Mouse (Mus musculus) left cerebral cortex, adult 2 months (tissue): ENCODE measurements around the gene Tmem269. TPM values are rescaled to one million over a fixed set of nuclear protein-coding genes. Genes with fewer than 3 reads are reported as not detected.

Experiments
- DNase-seq, 2 experiments: peaks; one replicate each; pipeline ENCODE4 v3.0.0; 2021 to 2022; ENCODE audit warnings: low spot score in 2 of 2, mixed read lengths in 1 of 2; ENCODE audit errors: extremely low spot score in 1 of 2
- H3K27ac ChIP-seq: fragments of 200-600 bp; 2 replicates; pipeline ENCODE4 v1.8.1; 2022
- H3K4me3 ChIP-seq: fragments of 200-600 bp; 2 replicates; pipeline ENCODE4 v1.8.1; 2022
- CTCF ChIP-seq: fragments of 200-600 bp; IDR thresholded peaks from 2 replicates; pipeline ENCODE4 v1.8.1; 2022; ENCODE audit warnings: antibody characterized with exemption, mild to moderate bottlenecking, moderate library complexity
- intact Hi-C: fragments of 180-260 bp; cut with DNase I; formaldehyde crosslinking; loops from one replicate; pipeline ENCODE4 v1.15.1; 2025
- total RNA-seq, 2 experiments: library from RNA; stranded (reverse); gene quantifications; 2 replicates each; pipeline ENCODE4 v1.2.3; 2021

Gene Tmem269
- total RNA-seq, 2 experiments from 2014 or later, result 0.44 to 0.57 TPM

DNA sequence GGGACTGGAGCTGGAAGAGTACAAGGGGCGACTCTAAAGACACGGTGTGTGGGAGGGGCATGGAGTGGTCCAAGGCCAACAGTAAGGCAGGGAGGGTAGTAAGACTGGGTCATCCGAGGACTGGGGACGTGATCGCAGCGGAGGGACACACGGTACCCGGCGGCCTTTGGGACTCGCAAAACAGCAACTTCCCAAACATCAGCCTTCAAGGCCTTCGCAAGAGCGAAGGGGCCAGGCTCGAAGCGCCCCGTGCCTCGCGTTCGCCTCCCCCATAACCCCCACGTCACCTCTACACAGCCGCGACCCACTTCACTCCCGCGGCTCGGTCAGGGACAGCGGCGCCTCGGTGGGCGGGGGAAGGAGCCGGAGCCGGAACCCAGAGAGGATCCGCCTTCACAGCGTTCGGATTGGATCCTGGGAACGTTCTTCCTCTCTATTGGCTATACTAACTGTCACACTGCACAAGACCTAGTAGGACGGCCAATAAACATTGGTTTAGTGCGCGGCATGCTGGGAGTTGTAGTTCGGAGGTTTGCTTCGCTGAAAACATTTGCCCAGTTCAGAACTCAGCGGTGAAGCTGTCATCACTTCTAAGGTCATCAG, 44.1 kb downstream of the Tmem269 start, which contains the start of gene Zfp691:
Gene Zfp691 (minus strand): TSS at position 345 of the 603 bp plus-strand sequence.
- no peak for TF ChIP-seq CTCF
- peak; percentile 92 to 94 for DNase-seq
- peak within 1 kb of the TSS; percentile 86 for H3K4me3 ChIP-seq
- peak within 1 kb of the TSS; percentile 84 for H3K27ac ChIP-seq
- intact Hi-C loops, result loop anchor here (1.0 to 10.0 kb wide), 2 partner anchors 30 to 549 kb away; partner anchors contain the start of genes Cfap57 and Ebna1bp2

DNA sequence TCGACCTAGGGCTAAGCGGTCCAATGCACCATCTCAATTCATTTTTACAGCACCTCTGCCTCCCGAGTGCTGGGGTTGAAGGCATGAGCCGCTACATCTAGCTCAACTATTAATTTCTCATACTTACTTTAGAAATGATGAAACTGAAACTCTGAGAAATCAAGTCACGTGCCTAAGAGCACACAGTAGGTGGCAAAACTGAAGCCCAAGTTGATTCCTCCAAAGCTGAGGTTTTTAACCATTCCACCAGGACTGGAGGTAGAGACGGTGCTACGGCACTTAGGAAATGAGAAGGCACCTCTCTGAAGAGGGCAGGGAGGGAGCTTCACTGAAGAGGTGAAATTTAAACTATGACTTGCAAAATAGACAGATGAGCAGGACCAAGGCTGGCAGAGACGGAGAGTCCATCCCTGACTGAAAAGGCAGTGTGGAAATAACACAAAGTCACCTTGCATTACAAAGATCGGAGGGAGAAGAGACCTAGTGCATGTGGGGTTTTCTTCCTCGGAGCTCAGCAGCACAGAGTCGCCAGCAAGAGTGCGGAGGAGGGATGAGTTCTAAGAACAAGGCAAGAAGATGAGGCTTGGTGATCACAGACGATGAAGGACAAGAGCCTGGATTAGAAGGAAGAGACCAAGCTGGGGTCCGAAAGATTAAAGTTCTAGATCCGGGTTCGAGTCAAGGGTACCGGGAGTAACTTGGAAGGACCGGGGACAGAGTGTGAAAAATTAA, 44.9 kb downstream of the Tmem269 start:
- Histone ChIP-seq H3K4me3 (peak overlapping the region; percentile 86), H3K27ac (peak overlapping the region; percentile 84)
- intact Hi-C loops, result loop anchor here (10.0 kb wide), 1 partner anchor 548 kb away; the partner anchor contains the start of genes Cfap57 and Ebna1bp2
- DNase-seq, result peak in 1 of 2 experiments; percentile 27
- no peak for TF ChIP-seq CTCF

DNA sequence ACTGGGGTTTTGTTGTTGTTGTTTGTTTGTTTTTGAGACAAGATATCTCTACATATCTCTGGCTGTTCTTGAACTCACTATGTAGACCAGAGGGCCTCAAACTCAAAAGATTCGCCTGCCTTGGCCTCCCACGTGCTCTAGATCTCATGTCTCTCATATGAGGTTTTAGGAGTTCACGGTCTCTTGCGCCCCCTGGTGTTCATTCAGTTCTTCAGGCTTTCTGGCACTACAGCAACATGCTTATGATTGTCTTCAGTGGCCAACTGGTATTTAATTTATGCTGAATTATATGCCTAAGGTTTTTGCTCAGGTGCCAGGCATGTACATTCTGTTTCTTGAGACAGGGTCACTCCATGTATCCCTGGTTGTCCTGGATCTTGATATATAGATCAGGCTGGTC, 50.4 kb downstream of the Tmem269 start:
- TF ChIP-seq CTCF, result peak; percentile 91
- Histone ChIP-seq H3K27ac (no peak overlapping the region), H3K4me3 (no peak overlapping the region)
- intact Hi-C loops, result loop anchor here (1.0 kb wide), 1 partner anchor 162 kb away; no protein-coding TSS in a partner anchor
- DNase-seq, result peak; percentile 80 to 83

DNA sequence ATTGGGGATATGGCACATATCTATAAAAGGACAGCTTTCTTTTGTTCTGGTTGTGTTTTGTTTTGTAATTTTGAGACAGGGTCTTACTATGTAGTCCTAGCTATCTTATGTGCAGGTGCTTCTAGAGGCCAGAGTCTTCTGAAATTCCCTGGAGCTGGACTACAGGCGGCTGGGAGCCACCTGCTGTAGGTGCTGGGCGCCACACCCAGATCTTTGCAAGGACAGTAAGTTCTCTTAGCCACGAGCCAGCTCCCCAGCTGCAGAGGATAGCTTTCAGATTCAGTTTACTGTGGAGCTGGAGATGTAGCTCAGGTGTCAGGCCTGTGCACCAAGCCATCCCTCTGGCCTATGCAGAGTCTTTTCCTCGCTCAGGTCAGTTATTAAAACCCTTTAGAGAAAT, 50.9 kb downstream of the Tmem269 start:
- intact Hi-C loops, result loop anchor here (1.0 kb wide), 1 partner anchor 162 kb away; no protein-coding TSS in a partner anchor
- Histone ChIP-seq H3K27ac (no peak overlapping the region), H3K4me3 (no peak overlapping the region)
- no peak for TF ChIP-seq CTCF
- DNase-seq, result no peak

DNA sequence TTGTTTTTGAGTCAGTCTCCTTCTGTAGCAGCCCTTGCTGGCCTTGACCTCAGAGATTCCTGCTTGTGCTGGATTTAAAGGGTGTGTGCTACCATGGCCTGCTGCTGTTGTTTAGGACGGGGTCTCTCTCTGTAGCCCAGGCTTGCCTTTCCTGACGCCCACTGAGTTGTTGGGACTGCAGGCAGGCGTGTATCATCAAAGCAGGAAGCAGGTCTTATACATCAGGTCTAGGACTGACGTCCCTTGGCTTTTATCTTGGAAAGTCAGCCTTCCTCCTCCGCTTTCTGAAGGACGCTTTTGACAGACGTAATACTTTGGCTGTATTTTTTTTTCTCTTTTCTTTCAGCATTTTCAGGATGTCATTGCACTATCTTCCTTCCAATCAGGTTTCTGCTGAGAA, 52.1 kb downstream of the Tmem269 start:
- H3K27ac ChIP-seq, result no peak overlapping the region
- no peak overlapping the region for H3K4me3 ChIP-seq
- intact Hi-C loops, result no loop called here
- TF ChIP-seq CTCF, result no peak
- DNase-seq, result no peak

DNA sequence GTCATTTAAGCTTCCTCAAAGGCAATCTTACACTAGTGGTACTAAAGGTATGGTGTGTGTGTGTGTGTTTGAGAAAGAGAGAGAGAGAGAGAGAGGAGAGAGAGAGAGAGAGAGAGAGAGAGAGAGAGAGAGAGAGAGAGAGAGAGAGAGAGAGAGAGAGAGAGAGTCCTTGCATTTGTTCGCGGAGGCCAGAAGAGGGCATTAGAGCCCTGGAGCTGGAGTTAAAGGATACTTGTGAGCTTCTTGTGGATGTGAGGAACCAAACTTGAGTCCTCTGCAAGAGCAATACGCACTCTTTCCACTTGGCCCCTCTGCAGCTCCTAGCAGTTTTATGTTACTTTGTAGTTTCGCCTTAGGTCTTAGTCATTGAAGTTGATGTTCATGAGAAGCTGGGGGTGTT, 55.0 kb downstream of the Tmem269 start:
- no peak overlapping the region for H3K4me3 ChIP-seq
- intact Hi-C loops, result no loop called here
- DNase-seq, result no peak
- TF ChIP-seq CTCF, result peak; percentile 3; the same call in 1 of the 2 replicates
- no peak overlapping the region for H3K27ac ChIP-seq

DNA sequence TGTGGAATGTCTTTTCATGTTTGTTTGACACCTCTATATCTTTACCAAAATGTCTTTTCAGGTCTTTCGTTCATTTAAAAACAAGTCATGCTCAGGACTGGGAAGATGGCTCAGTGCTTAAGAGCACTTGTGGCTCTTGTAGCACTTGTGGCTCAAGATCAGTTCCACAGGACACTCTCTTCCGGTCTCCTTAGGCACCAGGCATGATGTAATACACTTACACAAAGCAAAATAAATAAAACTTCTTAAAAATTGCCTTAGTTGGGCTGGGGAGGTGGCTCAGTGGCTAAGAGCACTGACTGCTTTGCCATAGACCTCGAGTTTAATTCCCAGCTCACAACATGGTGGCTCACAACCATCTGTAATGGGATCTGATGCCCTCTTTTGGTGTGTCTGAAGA, 56.7 kb downstream of the Tmem269 start:
- no peak for TF ChIP-seq CTCF
- DNase-seq, result no peak
- H3K4me3 ChIP-seq, result no peak overlapping the region
- intact Hi-C loops, result no loop called here
- H3K27ac ChIP-seq, result no peak overlapping the region

DNA sequence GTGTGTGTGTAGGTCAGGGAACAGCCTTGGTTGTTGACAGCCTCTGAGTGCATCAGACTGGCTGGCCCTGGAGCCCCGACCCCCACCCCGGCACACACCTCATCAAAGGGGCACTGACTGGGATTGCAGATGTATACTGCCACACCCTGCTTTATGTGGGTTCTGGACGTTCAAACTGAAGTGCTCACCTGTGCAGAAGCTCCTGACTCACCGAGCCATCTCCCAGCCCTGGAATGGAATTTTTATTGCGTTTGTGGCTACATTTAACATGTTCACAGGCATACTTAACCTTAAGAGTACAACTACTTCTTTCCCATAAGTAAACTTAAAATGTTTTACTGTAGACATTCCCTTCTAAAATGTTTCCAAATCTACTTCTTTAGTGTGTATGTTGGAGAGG, 60.1 kb downstream of the Tmem269 start:
- no peak for DNase-seq
- no peak for TF ChIP-seq CTCF
- intact Hi-C loops, result no loop called here
- Histone ChIP-seq H3K4me3 (no peak overlapping the region), H3K27ac (no peak overlapping the region)

DNA sequence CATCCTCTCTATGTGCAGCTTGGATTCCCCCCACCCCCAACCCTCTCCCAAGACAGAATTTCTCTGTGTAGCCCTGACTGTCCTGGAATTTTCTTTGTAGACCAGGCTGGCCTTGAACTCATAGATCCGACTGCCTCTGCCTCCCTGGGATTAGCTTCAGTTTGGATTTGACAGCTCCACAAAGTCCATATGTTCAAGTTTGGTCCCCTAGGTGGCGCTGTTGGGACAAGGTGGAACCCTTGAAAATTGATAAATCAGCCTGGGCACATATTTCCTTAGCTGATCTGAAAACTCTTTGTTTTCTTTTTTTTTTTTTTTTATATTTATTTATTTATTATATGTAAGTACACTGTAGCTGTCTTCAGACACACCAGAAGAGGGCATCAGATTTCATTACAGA, 60.8 kb downstream of the Tmem269 start:
- Histone ChIP-seq H3K27ac (no peak overlapping the region), H3K4me3 (no peak overlapping the region)
- intact Hi-C loops, result no loop called here
- peak in 1 of 2 experiments; percentile 56 for DNase-seq
- peak; percentile 63 for TF ChIP-seq CTCF

Other genes starting within 250 kb of the Tmem269 start
- 100 to 1,000 TPM in 1 of 2 experiments, 10 to 100 TPM in 1; 92.2 to 127 TPM for gene Slc2a1, start 109.5 kb downstream of the Tmem269 start, total RNA-seq
- gene Zfp691, start 44.0 kb downstream of the Tmem269 start, total RNA-seq, result 1 to 10 TPM; 7.5 to 7.8 TPM
- under 1 TPM; 0.40 to 0.54 TPM for gene Ermap, start 28.2 kb downstream of the Tmem269 start, total RNA-seq
- gene Svbp, start 22.9 kb downstream of the Tmem269 start, total RNA-seq, result 10 to 100 TPM; 15.1 to 17.2 TPM
- gene AU022252, start 14.5 kb upstream of the Tmem269 start, total RNA-seq, result 10 to 100 TPM; 28.5 to 30.4 TPM
- gene P3h1, start 14.7 kb upstream of the Tmem269 start, total RNA-seq, result 1 to 10 TPM; 8.0 to 8.9 TPM
- under 1 TPM; 0.18 to 0.30 TPM for gene Cldn19, start 37.2 kb upstream of the Tmem269 start, total RNA-seq
- gene Ybx1, start 76.4 kb upstream of the Tmem269 start, total RNA-seq, result 100 to 1,000 TPM; 191 to 223 TPM
- 10 to 100 TPM; 14.1 to 20.8 TPM for gene Ppih, start 102.3 kb upstream of the Tmem269 start, total RNA-seq
- 10 to 100 TPM; 19.6 to 20.8 TPM for gene Ccdc30, start 197.3 kb upstream of the Tmem269 start, total RNA-seq
- 1 to 10 TPM; 5.7 to 7.0 TPM for gene Ppcs, start 204.2 kb upstream of the Tmem269 start, total RNA-seq
- under 1 TPM; 0.30 to 0.36 TPM for gene Zmynd12, start 204.6 kb upstream of the Tmem269 start, total RNA-seq